Mouse (Mus musculus) heart, adult 11 months (tissue): Measurements from ENCODE around the gene Rab7b.

ENCODE experiments used
- DNase-seq: peaks from one replicate; pipeline ENCODE4 v3.0.0; 2022

Rab7b gene

GRCm38 (mm10) chr1:131688475-131688874, at the start of gene Rab7b:
Gene Rab7b (plus strand): TSS chr1:131688695.
- DNase-seq = peak; percentile 98

GRCm38 (mm10) chr1:131640062-131640461, 48.4 kb upstream of the Rab7b start:
- no peak for DNase-seq

GRCm38 (mm10) chr1:131641565-131641964, 46.9 kb upstream of the Rab7b start:
- DNase-seq = no peak

- DNase-seq = no peak
Measured at GRCm38 (mm10) chr1:131642251-131642650, 46.2 kb upstream of the Rab7b start.

- peak; percentile 86 for DNase-seq
Measured at GRCm38 (mm10) chr1:131652670-131653443, 35.6 kb upstream of the Rab7b start.

- DNase-seq = no peak
Measured at GRCm38 (mm10) chr1:131655601-131656000, 32.9 kb upstream of the Rab7b start.

- peak; percentile 98 for DNase-seq
Measured at GRCm38 (mm10) chr1:131657945-131658354, 30.5 kb upstream of the Rab7b start.

GRCm38 (mm10) chr1:131659512-131660085, 28.9 kb upstream of the Rab7b start:
- peak; percentile 84 for DNase-seq

GRCm38 (mm10) chr1:131660266-131660665, 28.2 kb upstream of the Rab7b start:
- DNase-seq = peak; percentile 71

GRCm38 (mm10) chr1:131660716-131661472, 27.6 kb upstream of the Rab7b start:
- DNase-seq = peak; percentile 54

GRCm38 (mm10) chr1:131661749-131662148, 26.7 kb upstream of the Rab7b start:
- peak; percentile 84 for DNase-seq

- DNase-seq = peak; percentile 53
Measured at GRCm38 (mm10) chr1:131663286-131663995, 25.1 kb upstream of the Rab7b start.

- DNase-seq = peak; percentile 82
Measured at GRCm38 (mm10) chr1:131664136-131664535, 24.4 kb upstream of the Rab7b start.

GRCm38 (mm10) chr1:131665886-131666285, 22.6 kb upstream of the Rab7b start:
- DNase-seq = peak; percentile 59

- peak; percentile 87 for DNase-seq
Measured at GRCm38 (mm10) chr1:131671113-131671512, 17.4 kb upstream of the Rab7b start.

- peak; percentile 83 for DNase-seq
Measured at GRCm38 (mm10) chr1:131672361-131672760, 16.1 kb upstream of the Rab7b start.

- DNase-seq = peak; percentile 91
Measured at GRCm38 (mm10) chr1:131679644-131680043, 8.9 kb upstream of the Rab7b start.

GRCm38 (mm10) chr1:131687739-131688138, 756 bp upstream of the Rab7b start:
- DNase-seq = peak; percentile 89

- no peak for DNase-seq
Measured at GRCm38 (mm10) chr1:131689016-131689415, 521 bp downstream of the Rab7b start.

- DNase-seq = no peak
Measured at GRCm38 (mm10) chr1:131689899-131690298, 1.4 kb downstream of the Rab7b start.

- peak; percentile 99 for DNase-seq
Measured at GRCm38 (mm10) chr1:131690435-131690834, 1.9 kb downstream of the Rab7b start.

GRCm38 (mm10) chr1:131691356-131691755, 2.9 kb downstream of the Rab7b start:
- DNase-seq = peak; percentile 96

- DNase-seq = no peak
Measured at GRCm38 (mm10) chr1:131695308-131695707, 6.8 kb downstream of the Rab7b start.
